Mouse (Mus musculus) CH12.LX (cell line): ENCODE measurements around the gene Slc38a7. TPM values are rescaled to one million over a fixed set of nuclear protein-coding genes. Genes with fewer than 3 reads are reported as not detected.

Source experiments
- DNase-seq: peaks from one replicate; pipeline ENCODE4 v3.0.0-alpha.2; 2013; ENCODE audit errors: extremely low read depth
- H3K27ac ChIP-seq: 2 replicates; pipeline ENCODE4 v1.5.1; 2012; ENCODE audit warnings: low read depth, mild to moderate bottlenecking, control low read depth, moderate library complexity; ENCODE audit not compliant: insufficient read depth
- H3K27me3 ChIP-seq: replicated peaks from 2 replicates; pipeline ENCODE3; 2012; ENCODE audit warnings: inconsistent platforms
- H3K36me3 ChIP-seq, 2 experiments: replicated peaks in 1 of 2; 2 replicates each; pipeline versions ENCODE3 to v1.6.1; 2012; ENCODE audit warnings: inconsistent platforms in 1 of 2, low read length in 1 of 2, mild to moderate bottlenecking in 1 of 2, mixed read lengths in 1 of 2, moderate library complexity in 1 of 2; ENCODE audit not compliant: control insufficient read depth in 1 of 2, insufficient read depth in 1 of 2
- H3K4me1 ChIP-seq, 2 experiments: 2 replicates each; pipeline ENCODE4 v1.6.1; 2012; ENCODE audit warnings: inconsistent platforms in 1 of 2, moderate library complexity in 1 of 2; ENCODE audit not compliant: insufficient read depth in 2 of 2, control insufficient read depth in 1 of 2
- H3K4me2 ChIP-seq: 2 replicates; pipeline ENCODE4 v1.6.1; 2012; ENCODE audit warnings: low read depth, mild to moderate bottlenecking, control low read depth; ENCODE audit not compliant: poor library complexity, insufficient read depth, severe bottlenecking
- H3K4me3 ChIP-seq, 3 experiments: fragments of 150-350 bp in 1 of 3; sonication (generic) in 1 of 3; replicated peaks in 1 of 3; 2 replicates each; pipeline versions ENCODE3 to v1.5.1; 2011 to 2012; ENCODE audit warnings: low read depth in 2 of 3, low read length in 2 of 3, mild to moderate bottlenecking in 2 of 3, moderate library complexity in 2 of 3, control low read depth in 1 of 3, improper control_type of control experiment in 1 of 3, inconsistent platforms in 1 of 3, mixed read lengths in 1 of 3; ENCODE audit not compliant: poor library complexity in 1 of 3
- H3K79me2 ChIP-seq: replicated peaks from 2 replicates; pipeline ENCODE4 v1.6.1; 2012; ENCODE audit warnings: mild to moderate bottlenecking, moderate library complexity; ENCODE audit not compliant: control insufficient read depth, poor library complexity, insufficient read depth, severe bottlenecking; ENCODE audit errors: extremely low read depth
- H3K9ac ChIP-seq: 2 replicates; pipeline ENCODE4 v1.6.1; 2012; ENCODE audit warnings: low read depth, mild to moderate bottlenecking, control low read depth, moderate library complexity; ENCODE audit not compliant: insufficient read depth
- H3K9me3 ChIP-seq: replicated peaks from 2 replicates; pipeline ENCODE3; 2012; ENCODE audit warnings: low read length, inconsistent platforms, mixed read lengths
- BHLHE40 ChIP-seq: IDR thresholded peaks from 2 replicates; pipeline ENCODE4 v1.6.1; 2011; ENCODE audit warnings: mild to moderate bottlenecking, low read depth, low read length, improper control_type of control experiment
- CHD1 ChIP-seq: IDR thresholded peaks from 2 replicates; pipeline ENCODE4 v1.6.1; 2012; ENCODE audit warnings: low read depth, low read length, improper control_type of control experiment, inconsistent platforms
- CHD2 ChIP-seq: IDR thresholded peaks from 2 replicates; pipeline ENCODE4 v1.6.1; 2011; ENCODE audit warnings: low read length, improper control_type of control experiment
- CTCF ChIP-seq, 2 experiments: IDR thresholded peaks in 1 of 2; conservative IDR thresholded peaks in 1 of 2; 2 replicates each; pipeline ENCODE4 v1.5.1; 2011 to 2012; ENCODE audit warnings: low read depth in 2 of 2, low read length in 2 of 2, improper control_type of control experiment in 1 of 2, inconsistent platforms in 1 of 2, mild to moderate bottlenecking in 1 of 2, moderate library complexity in 1 of 2
- E2F4 ChIP-seq: IDR thresholded peaks from 2 replicates; pipeline ENCODE4 v1.6.1; 2011; ENCODE audit warnings: low read depth, low read length, improper control_type of control experiment; ENCODE audit not compliant: insufficient replicate concordance
- ELF1 ChIP-seq: IDR thresholded peaks from 2 replicates; pipeline ENCODE4 v1.6.1; 2014; ENCODE audit warnings: low read depth, mild to moderate bottlenecking, inconsistent platforms, low read length, improper control_type of control experiment
- EP300 ChIP-seq: IDR thresholded peaks from 2 replicates; pipeline ENCODE4 v1.6.1; 2011; ENCODE audit warnings: low read length, improper control_type of control experiment
- ETS1 ChIP-seq: conservative IDR thresholded peaks from 2 replicates; pipeline ENCODE4 v1.6.1; 2012; ENCODE audit warnings: low read depth, mild to moderate bottlenecking, inconsistent platforms, low read length, improper control_type of control experiment, moderate library complexity
- GABPA ChIP-seq: IDR thresholded peaks from 2 replicates; pipeline ENCODE4 v1.6.1; 2012; ENCODE audit warnings: low read depth, low read length, improper control_type of control experiment, inconsistent platforms; ENCODE audit not compliant: insufficient replicate concordance
- HCFC1 ChIP-seq: IDR thresholded peaks from 2 replicates; pipeline ENCODE4 v1.6.1; 2012; ENCODE audit warnings: low read depth, mild to moderate bottlenecking, inconsistent platforms, low read length, improper control_type of control experiment
- IRF4 ChIP-seq: IDR thresholded peaks from 2 replicates; pipeline ENCODE4 v1.6.1; 2014; ENCODE audit warnings: low read depth, mild to moderate bottlenecking, inconsistent platforms, low read length, improper control_type of control experiment
- JUN ChIP-seq: IDR thresholded peaks from 2 replicates; pipeline ENCODE4 v1.6.1; 2011; ENCODE audit warnings: low read depth, mild to moderate bottlenecking, low read length, improper control_type of control experiment, moderate library complexity; ENCODE audit not compliant: insufficient read depth
- JUND ChIP-seq: conservative IDR thresholded peaks from 2 replicates; pipeline ENCODE4 v1.6.1; 2011; ENCODE audit warnings: low read depth, low read length, improper control_type of control experiment
- KAT2A ChIP-seq: IDR thresholded peaks from 2 replicates; pipeline ENCODE4 v1.6.1; 2012; ENCODE audit warnings: low read length, improper control_type of control experiment, inconsistent platforms; ENCODE audit not compliant: insufficient replicate concordance
- MAFK ChIP-seq: IDR thresholded peaks from 2 replicates; pipeline ENCODE4 v1.6.1; 2011; ENCODE audit warnings: low read length, improper control_type of control experiment; ENCODE audit not compliant: insufficient replicate concordance
- MAX ChIP-seq: IDR thresholded peaks from 2 replicates; pipeline ENCODE4 v1.6.1; 2011; ENCODE audit warnings: low read length, improper control_type of control experiment
- MAZ ChIP-seq: IDR thresholded peaks from 2 replicates; pipeline ENCODE4 v1.6.1; 2012; ENCODE audit warnings: low read depth, mild to moderate bottlenecking, inconsistent platforms, low read length, improper control_type of control experiment, moderate library complexity
- MEF2A ChIP-seq: IDR thresholded peaks from 2 replicates; pipeline ENCODE4 v1.6.1; 2014; ENCODE audit warnings: low read depth, mild to moderate bottlenecking, inconsistent platforms, low read length, improper control_type of control experiment, borderline replicate concordance
- MXI1 ChIP-seq: IDR thresholded peaks from 2 replicates; pipeline ENCODE4 v1.6.1; 2011; ENCODE audit warnings: mild to moderate bottlenecking, low read depth, low read length, improper control_type of control experiment
- MYC ChIP-seq: IDR thresholded peaks from 2 replicates; pipeline ENCODE4 v1.6.1; 2011; ENCODE audit warnings: low read depth, mild to moderate bottlenecking, improper control_type of control experiment, low read length
- NELFE ChIP-seq: IDR thresholded peaks from 2 replicates; pipeline ENCODE4 v1.6.1; 2011; ENCODE audit warnings: low read depth, low read length, improper control_type of control experiment
- NRF1 ChIP-seq: IDR thresholded peaks from 2 replicates; pipeline ENCODE4 v1.6.1; 2014; ENCODE audit warnings: low read depth, mild to moderate bottlenecking, inconsistent platforms, low read length, improper control_type of control experiment, moderate library complexity
- PAX5 ChIP-seq: IDR thresholded peaks from 2 replicates; pipeline ENCODE4 v1.6.1; 2012; ENCODE audit warnings: low read length, inconsistent platforms, mixed read lengths
- POLR2A ChIP-seq: IDR thresholded peaks from 2 replicates; pipeline ENCODE4 v1.6.1; 2011; ENCODE audit warnings: low read depth, mild to moderate bottlenecking, improper control_type of control experiment, low read length
- POLR2AphosphoS2 ChIP-seq: IDR thresholded peaks from 2 replicates; pipeline ENCODE4 v1.6.1; 2011; ENCODE audit warnings: low read depth, low read length, improper control_type of control experiment
- RAD21 ChIP-seq: IDR thresholded peaks from 2 replicates; pipeline ENCODE4 v1.6.1; 2011; ENCODE audit warnings: low read depth, mild to moderate bottlenecking, low read length, improper control_type of control experiment, moderate library complexity
- RCOR1 ChIP-seq: conservative IDR thresholded peaks from 2 replicates; pipeline ENCODE4 v1.6.1; 2012; ENCODE audit warnings: low read depth, mild to moderate bottlenecking, inconsistent platforms, low read length, improper control_type of control experiment
- SIN3A ChIP-seq: IDR thresholded peaks from 2 replicates; pipeline ENCODE4 v1.6.1; 2012; ENCODE audit warnings: low read length, improper control_type of control experiment, inconsistent platforms
- SMC3 ChIP-seq: IDR thresholded peaks from 2 replicates; pipeline ENCODE4 v1.6.1; 2011; ENCODE audit warnings: low read depth, low read length, improper control_type of control experiment
- TBP ChIP-seq: conservative IDR thresholded peaks from 2 replicates; pipeline ENCODE4 v1.6.1; 2011; ENCODE audit warnings: low read depth, low read length, improper control_type of control experiment
- TCF12 ChIP-seq: IDR thresholded peaks from 2 replicates; pipeline ENCODE4 v1.6.1; 2014; ENCODE audit warnings: low read depth, mild to moderate bottlenecking, inconsistent platforms, low read length, improper control_type of control experiment
- UBTF ChIP-seq: IDR thresholded peaks from 2 replicates; pipeline ENCODE4 v1.6.1; 2012; ENCODE audit warnings: low read depth, mild to moderate bottlenecking, inconsistent platforms, low read length, improper control_type of control experiment, moderate library complexity
- USF1 ChIP-seq: IDR thresholded peaks from 2 replicates; pipeline ENCODE4 v1.6.1; 2014; ENCODE audit warnings: low read depth, mild to moderate bottlenecking, inconsistent platforms, low read length, improper control_type of control experiment
- USF2 ChIP-seq: conservative IDR thresholded peaks from 2 replicates; pipeline ENCODE4 v1.6.1; 2011; ENCODE audit warnings: low read depth, low read length, improper control_type of control experiment
- ZC3H11A ChIP-seq: IDR thresholded peaks from 2 replicates; pipeline ENCODE4 v1.6.1; 2012; ENCODE audit warnings: low read depth, mild to moderate bottlenecking, inconsistent platforms, low read length, improper control_type of control experiment
- ZKSCAN1 ChIP-seq: IDR thresholded peaks from 2 replicates; pipeline ENCODE4 v1.6.1; 2012; ENCODE audit warnings: low read depth, inconsistent platforms, low read length, improper control_type of control experiment, borderline replicate concordance
- ZMIZ1 ChIP-seq: IDR thresholded peaks from 2 replicates; pipeline ENCODE4 v1.6.1; 2012; ENCODE audit warnings: low read depth, mild to moderate bottlenecking, inconsistent platforms, low read length, improper control_type of control experiment
- ZNF384 ChIP-seq: IDR thresholded peaks from 2 replicates; pipeline ENCODE4 v1.6.1; 2012; ENCODE audit warnings: low read depth, low read length, improper control_type of control experiment, inconsistent platforms
- dilution Hi-C: fragments of 300-500 bp; cut with MboI; formaldehyde crosslinking; loops from 2 replicates; pipeline ENCODE4 v1.14.3; 2020; ENCODE audit warnings: low sequenced_read_pairs; ENCODE audit not compliant: extremely low pct_unique_long_range_greater_than_20kb, extremely low pct_ligation_motif_present
- in situ Hi-C: fragments of 300-500 bp; cut with MboI; formaldehyde crosslinking; loops from 3 replicates; pipeline ENCODE4 v1.14.3; 2019; ENCODE audit warnings: low sequenced_read_pairs, low pct_ligation_motif_present, low pct_unique_long_range_greater_than_20kb, mixed read lengths
- polyA plus RNA-seq: library from polyadenylated mRNA; unstranded; fragments of >175 nt; gene quantifications from 2 replicates; pipeline ENCODE4 v1.2.1, GENCODE M21; 2012; ENCODE audit warnings: low read depth; ENCODE audit not compliant: insufficient read length
- total RNA-seq, 2 experiments: library from RNA; depleted of rRNA; stranded (reverse); fragments of 300-350 nt in 1 of 2; fragments of >200 nt in 1 of 2; gene quantifications; 2 replicates each; pipeline ENCODE4 v1.2.3; 2012 to 2014

The Slc38a7 gene
- total and polyA plus RNA-seq, 3 experiments: 13.9 to 33.2 (median 31.0) TPM

DNA sequence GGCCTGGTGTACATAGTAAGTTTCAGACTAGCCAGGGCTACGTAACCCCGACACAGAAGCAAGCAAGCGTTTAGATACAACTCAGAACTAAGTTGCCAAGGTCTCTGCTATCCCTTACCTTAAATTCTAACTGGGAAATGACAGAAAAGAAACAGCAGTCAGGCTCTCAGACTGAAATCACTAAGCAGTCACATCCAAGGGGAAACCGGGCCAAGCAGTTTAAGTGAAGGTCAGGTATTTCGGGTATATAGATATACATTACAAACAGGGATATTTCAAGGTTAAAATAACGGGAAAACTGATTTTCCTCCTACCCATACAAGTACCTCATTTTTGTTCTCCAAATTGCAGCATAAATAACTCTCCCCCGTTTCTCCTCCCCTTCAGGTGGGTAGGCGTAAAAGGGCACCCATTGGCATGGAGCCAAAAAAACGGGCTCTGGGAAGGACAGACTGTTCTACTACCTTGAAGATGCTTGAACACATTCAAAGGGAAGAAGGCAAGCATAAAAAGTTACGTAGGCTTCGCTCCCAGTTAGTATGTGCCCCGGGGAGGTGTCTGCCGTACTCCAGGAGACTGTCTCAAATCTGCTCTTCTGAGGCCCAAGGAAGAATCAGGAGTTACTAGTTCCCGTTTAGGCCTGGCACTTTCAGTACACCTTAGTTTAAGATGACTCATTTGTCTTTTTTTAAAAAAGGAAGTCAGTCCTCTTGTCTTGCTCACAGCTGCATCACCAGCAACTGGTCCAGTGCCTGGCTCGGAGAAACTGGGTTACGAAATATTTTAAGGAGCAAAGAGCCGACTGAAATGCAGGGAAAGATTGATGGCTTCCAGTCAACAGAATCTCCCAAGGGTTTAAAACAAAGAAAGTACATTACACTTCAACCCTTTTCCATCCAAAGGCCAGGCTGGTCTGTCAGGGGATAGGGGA is 33.6 kb upstream of the Slc38a7 start:
- peaks cover 11 to 41% of the 10 kb centered on the region in 2 experiments for H3K4me1 ChIP-seq
- H3K9me3 ChIP-seq: peaks cover 2% of the 10 kb centered on the region
- no peaks in the 10 kb centered on the region for H3K27me3 ChIP-seq
- peaks cover 0 to 12% of the 10 kb centered on the region in 2 experiments for H3K36me3 ChIP-seq
- no peak for TF ChIP-seq E2F4
- TF ChIP-seq MYC: no peak
- peak; percentile 84 for TF ChIP-seq EP300
- 0 out of 2 replicates have a peak, but pooled peaks have one; percentile 33 for TF ChIP-seq RCOR1
- peak; percentile 89 for TF ChIP-seq JUN
- TF ChIP-seq POLR2A: no peak
- TF ChIP-seq ZC3H11A: no peak
- peak; percentile 36; the same call in 1 of the 2 replicates for TF ChIP-seq TBP
- TF ChIP-seq GABPA: no peak
- no peak for TF ChIP-seq NELFE
- TF ChIP-seq ZMIZ1: no peak
- TF ChIP-seq ELF1: no peak
- TF ChIP-seq NRF1: no peak
- TF ChIP-seq PAX5: no peak
- 0 out of 2 replicates have a peak, but pooled peaks have one; percentile 16 for TF ChIP-seq KAT2A
- no peak for TF ChIP-seq MAZ
- no peak for TF ChIP-seq CHD2
- no peak for TF ChIP-seq ZKSCAN1
- no peak for TF ChIP-seq USF2
- TF ChIP-seq SIN3A: peak; percentile 59; the same call in 1 of the 2 replicates
- no peak for TF ChIP-seq MAX
- TF ChIP-seq CHD1: peak; percentile 88
- TF ChIP-seq MAFK: no peak
- TF ChIP-seq CTCF (conservative IDR thresholded peaks at IDR 0.05 in 1 of 2, IDR thresholded peaks at IDR 0.05 in 1 of 2; ENCODE audit: low read depth in 2 of 2, low read length in 2 of 2): no peak
- TF ChIP-seq MXI1: no peak
- TF ChIP-seq USF1: no peak
- peak; percentile 66 for TF ChIP-seq IRF4
- TF ChIP-seq ZNF384: peak; percentile 59; the same call in 1 of the 2 replicates
- TF ChIP-seq RAD21: no peak
- no peak for TF ChIP-seq POLR2AphosphoS2
- peak; percentile 69 for TF ChIP-seq ETS1
- no peak for TF ChIP-seq UBTF
- peak; percentile 18; the same call in 1 of the 2 replicates for TF ChIP-seq HCFC1
- TF ChIP-seq MEF2A: peak; percentile 90
- no peak for TF ChIP-seq BHLHE40
- TF ChIP-seq TCF12: 0 out of 2 replicates have a peak, but pooled peaks have one; percentile 30
- TF ChIP-seq SMC3: no peak
- peak; percentile 82 for TF ChIP-seq JUND
- DNase-seq: peak; percentile 74
- H3K9ac ChIP-seq: peak overlapping the region; percentile 91
- H3K27ac ChIP-seq: peak overlapping the region; percentile 91
- H3K4me2 ChIP-seq: peak overlapping the region; percentile 99
- dilution Hi-C loops: no loop called here
- in situ Hi-C loops: no loop called here
- peak overlapping the region; percentile 96 to 100 (median 98) for H3K4me3 ChIP-seq
- H3K79me2 ChIP-seq: peaks cover 57% of the 10 kb centered on the region
